Comparison of ENCODE assay signal across 9 mouse cellular contexts in genomic region chr15:9435534-9436180, GRCm38 (mm10). TPM values are rescaled to one million over a fixed set of nuclear protein-coding genes. Genes with fewer than 3 reads are reported as not detected.
DNase-seq lines count a peak whose midpoint lies in the region; ATAC-seq and TF ChIP-seq lines count a peak whose summit lies in the region.
"Had no signal": no experiment of that assay in that cellular context is flagged by ENCODE, and none has a peak within 500 bp of the region (broad histone marks: within the 10 kb centered on the region; RNA-seq: fewer than 3 reads in every experiment).

Capsl (plus strand) TSS chr15:9436028.

- H3K9ac ChIP-seq in forebrain, embryonic 14.5 days (ENCODE audit: low read length) = no peak within 1 kb of the TSS
- H3K9ac ChIP-seq in intestine, postnatal 0 days (ENCODE audit: low read depth, low read length) = no peak within 1 kb of the TSS

- intact Hi-C loops in left cerebral cortex, postnatal 10 days (cut with DNase I) = no loop called here

- H3K4me1 ChIP-seq in forebrain, embryonic 14.5 days (ENCODE audit: control insufficient read depth, insufficient read depth, low read length) = no peaks in the 10 kb centered on the region
- no peaks in the 10 kb centered on the region for H3K4me1 ChIP-seq in intestine, postnatal 0 days (replicated peaks; ENCODE audit: control insufficient read depth, insufficient read depth, low read length)

- H3K27me3 ChIP-seq in forebrain, embryonic 14.5 days (replicated peaks; ENCODE audit: control insufficient read depth, insufficient read depth, low read length) = no peaks in the 10 kb centered on the region
- no peaks in the 10 kb centered on the region for H3K27me3 ChIP-seq in intestine, postnatal 0 days (replicated peaks; ENCODE audit: control insufficient read depth, insufficient read depth, low read length)

- H3K9me3 ChIP-seq in forebrain, embryonic 14.5 days (replicated peaks; ENCODE audit: control insufficient read depth, low read length) = no peaks in the 10 kb centered on the region
- H3K9me3 ChIP-seq in intestine, postnatal 0 days (ENCODE audit: control insufficient read depth) = no peaks in the 10 kb centered on the region

- no peak for TF ChIP-seq CTCF in intestine, postnatal 0 days (IDR thresholded peaks at IDR 0.05; ENCODE audit: low read depth)

- no peaks in the 10 kb centered on the region for H3K36me3 ChIP-seq in forebrain, embryonic 14.5 days (ENCODE audit: control insufficient read depth, insufficient read depth, low read length)
- H3K36me3 ChIP-seq in intestine, postnatal 0 days (ENCODE audit: control insufficient read depth, insufficient read depth) = no peaks in the 10 kb centered on the region

- H3K4me3 ChIP-seq in forebrain, embryonic 14.5 days (ENCODE audit: low read depth, low read length) = no peak within 1 kb of the TSS
- 0 out of 2 replicates have a peak within 1 kb of the TSS, but pooled peaks have one; percentile 7 for H3K4me3 ChIP-seq in intestine, postnatal 0 days (ENCODE audit: low read depth, low read length)

- H3K27ac ChIP-seq in forebrain, embryonic 14.5 days (ENCODE audit: low read depth, low read length) = no peak within 1 kb of the TSS
- H3K27ac ChIP-seq in intestine, postnatal 0 days (ENCODE audit: low read depth, low read length) = no peak within 1 kb of the TSS

- WGBS in forebrain, embryonic 14.5 days = 44% methylated on average over 12 of the region's 12 CpGs
- WGBS in intestine, postnatal 0 days = 23% methylated on average over 12 of the region's 12 CpGs

- DNase-seq in CD4-positive helper T cell, adult 2 months (ENCODE audit: low read depth, low spot score) = peak; percentile 82
- peak; percentile 41 for DNase-seq in T-cell, adult 2 months (ENCODE audit: low spot score)
- DNase-seq in forebrain, embryonic 14.5 days (ENCODE audit: low spot score) = peak; percentile 63
- DNase-seq in left cerebral cortex, postnatal 10 days (ENCODE audit: extremely low spot score in 1 of 2, low spot score in 2 of 2) = peak; percentile 65 to 75
- DNase-seq in lung, postnatal 4 days = peak; percentile 70 to 78
- peak; percentile 75 for DNase-seq in right cerebral cortex, postnatal 14 days
- no peak for DNase-seq in spleen, adult 12 weeks (ENCODE audit: low spot score)

- peak; percentile 87 for ATAC-seq in forebrain, embryonic 14.5 days
- ATAC-seq in intestine, postnatal 0 days = peak; percentile 100

- no peak within 1 kb of the TSS for H3K4me2 ChIP-seq in forebrain, embryonic 14.5 days (ENCODE audit: low read length)
- peak within 1 kb of the TSS; percentile 52 for H3K4me2 ChIP-seq in intestine, postnatal 0 days (replicated peaks; ENCODE audit: low read depth)

RNA-seq across cellular contexts. Expression of gene Capsl, which starts in this region (rescaled TPM):
- 2.6 and 2.7 TPM in 2 replicates for polyA plus RNA-seq in forebrain, embryonic 14.5 days (2014; fragmentation: Nextera tagmentation; extraction: Ambion mirVana)
- 2.4 and 2.5 TPM in 2 replicates for polyA plus RNA-seq in intestine, postnatal 0 days (2015; fragmentation: Nextera tagmentation; extraction: Ambion mirVana)
- total RNA-seq in left cerebral cortex, postnatal 10 days (2021) = 1 to 10 TPM; 2.5 to 2.7 TPM
- polyA plus RNA-seq: small intestine, adult 2 months had no signal
